Mouse (Mus musculus): ENCODE results near the gene Faf1.

The Faf1 gene

DNA sequence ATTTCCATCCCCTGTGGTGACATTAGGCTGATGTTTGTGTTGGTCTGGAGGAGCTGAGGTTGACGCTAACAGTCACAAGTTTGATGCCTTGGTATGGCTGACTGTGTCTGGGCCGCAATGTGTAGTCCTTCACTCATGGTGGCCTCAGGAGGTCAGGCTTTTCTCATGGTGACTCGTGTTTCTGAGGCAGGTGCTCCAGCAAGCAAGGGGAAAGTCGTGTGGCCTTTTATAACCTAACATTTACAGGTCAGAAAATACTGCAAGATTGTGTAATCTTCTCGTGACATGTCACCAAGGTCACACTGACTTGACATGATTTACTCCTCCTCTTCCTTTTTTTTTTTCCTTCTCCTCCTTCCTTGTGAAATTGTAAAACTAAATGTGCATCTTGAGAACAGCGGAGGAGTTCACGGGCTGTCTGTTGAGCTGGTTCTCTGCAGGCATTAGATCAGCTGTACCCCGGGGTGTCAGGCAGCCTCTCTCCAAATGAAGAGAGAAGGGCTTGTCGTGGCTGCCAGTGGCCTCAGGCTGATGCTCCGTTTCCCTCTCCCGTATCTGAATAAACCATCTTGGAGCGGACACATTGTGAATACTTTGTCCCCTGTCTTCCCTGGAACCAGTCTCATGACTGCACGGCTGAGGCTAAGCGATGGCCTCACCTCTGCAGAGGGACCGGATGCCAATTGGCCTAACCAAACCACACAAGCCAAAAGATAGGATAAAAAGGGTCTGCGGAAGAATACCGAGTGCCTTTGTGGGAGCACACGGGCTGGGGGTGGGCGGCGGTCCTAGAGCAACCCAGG is 311.4 kb downstream of the Faf1 start:
- peak; percentile 7 to 53 for DNase-seq (ENCODE audit: inconsistent age in 2 of 2, low spot score in 1 of 2)

DNA sequence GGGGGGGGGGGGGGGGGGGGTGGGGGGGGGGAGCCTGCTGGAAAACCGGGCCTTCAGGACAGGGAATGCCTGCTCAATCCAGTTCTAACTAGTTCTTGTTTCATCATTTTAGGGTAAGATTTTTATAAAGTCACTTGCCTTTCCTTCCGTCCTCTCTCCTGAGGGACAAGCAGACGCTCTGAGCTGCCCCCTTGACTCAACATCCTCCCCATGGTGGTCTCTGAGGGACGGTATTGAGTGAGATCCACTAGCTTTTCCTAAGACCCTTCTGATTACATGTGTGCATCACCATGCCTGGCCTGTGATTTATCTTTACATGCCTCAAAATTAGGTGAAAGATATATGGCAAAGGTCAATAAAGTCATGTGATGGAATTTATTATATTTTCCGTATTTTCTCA is 312.0 kb downstream of the Faf1 start:
- DNase-seq (ENCODE audit: inconsistent age in 2 of 2, low spot score in 1 of 2), result no peak

DNA sequence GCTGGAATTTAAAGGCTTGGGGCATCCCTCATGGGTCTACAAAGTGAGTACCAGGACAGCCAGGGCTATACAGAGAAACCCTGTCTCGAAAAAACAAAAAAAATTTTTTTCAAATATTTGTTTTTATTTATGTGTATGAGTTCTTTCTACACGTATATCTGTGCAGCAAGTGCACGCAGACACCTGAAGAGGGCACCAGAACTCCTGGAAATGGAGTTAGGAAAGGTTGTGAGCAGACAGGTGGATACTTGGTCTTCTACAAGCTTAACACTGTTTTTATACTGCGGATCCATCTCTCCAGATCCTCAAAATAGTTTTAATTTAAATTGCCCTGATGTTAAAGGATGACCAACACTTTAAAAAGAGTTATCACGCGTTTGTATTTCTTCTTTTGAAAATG is 312.8 kb downstream of the Faf1 start:
- DNase-seq (ENCODE audit: inconsistent age in 2 of 2, low spot score in 1 of 2), result no peak

DNA sequence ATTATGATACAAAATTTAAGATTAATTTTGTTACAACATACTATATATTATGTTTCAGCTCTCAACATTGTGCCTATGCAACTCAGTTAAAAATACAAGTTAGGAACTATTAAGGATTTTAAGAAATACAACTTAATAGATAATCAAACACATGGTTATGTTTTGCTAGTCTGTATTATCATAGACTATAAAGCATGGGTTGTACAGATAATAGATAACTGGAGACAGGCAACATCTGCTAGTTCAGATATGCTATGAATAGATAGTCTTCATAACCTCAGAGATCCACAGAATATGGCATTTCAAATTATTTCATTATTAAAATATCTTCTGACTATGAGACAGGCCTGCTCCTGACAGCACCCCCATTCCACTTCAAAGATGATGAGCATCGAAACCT is 329.7 kb downstream of the Faf1 start:
- no peak for DNase-seq (ENCODE audit: inconsistent age in 2 of 2, low spot score in 1 of 2)

All from adrenal gland, adult (tissue).